Mouse (Mus musculus) small intestine, adult 2 months (tissue): ENCODE results near the gene Rxra.

Experiments
- CTCF ChIP-seq: fragments of 200-500 bp; IDR thresholded peaks from 2 replicates; pipeline ENCODE4 v1.5.1; 2012; ENCODE audit warnings: low read depth, mild to moderate bottlenecking, control low read depth, inconsistent platforms, low read length, moderate library complexity, mixed read lengths; ENCODE audit not compliant: insufficient replicate concordance, insufficient read length; ENCODE audit errors: extremely low read depth
- POLR2A ChIP-seq: fragments of 200-500 bp; IDR thresholded peaks from 2 replicates; pipeline ENCODE4 v1.6.1; 2012; ENCODE audit warnings: low read depth, mild to moderate bottlenecking, control low read depth, inconsistent platforms, low read length, moderate library complexity

- TF ChIP-seq CTCF: peak; percentile 86; the same call in 1 of the 2 replicates
- TF ChIP-seq POLR2A: no peak
These were observed 88.7 kb downstream of the Rxra start for GRCm38 (mm10) chr2:27764937-27765319.
